Mouse (Mus musculus) CD4-positive, CD25-positive, alpha-beta regulatory T cell, adult 4 months (primary cell): ENCODE results near the gene Vmn2r24. TPM values are rescaled to one million over a fixed set of nuclear protein-coding genes. Genes with fewer than 3 reads are reported as not detected.
"Not testable (repeated sequence)": the region's sequence is repeated elsewhere in the genome, so short reads cannot be mapped to it uniquely, and the experiment has no call there.

Experiments
- ATAC-seq: one replicate; pipeline ENCODE4 v1.8.0; 2017
- polyA plus RNA-seq, 2 experiments: library from polyadenylated mRNA; unstranded; fragments of 100-300 nt; shearing (Covaris generic); gene quantifications; one replicate each; pipeline ENCODE4 v1.2.1; 2017

The Vmn2r24 gene
- polyA plus RNA-seq, result under 1 TPM in 1 of 2 experiments, not detected in 1; 0.05 TPM

- no peak for ATAC-seq
Observed at GRCm38 (mm10) chr6:123778579-123778978, at the start of gene Vmn2r24. Vmn2r24 (plus strand) TSS chr6:123778879.

GRCm38 (mm10) chr6:123770031-123770430 lies 8.6 kb upstream of the Vmn2r24 start:
- ATAC-seq, result no peak

DNA sequence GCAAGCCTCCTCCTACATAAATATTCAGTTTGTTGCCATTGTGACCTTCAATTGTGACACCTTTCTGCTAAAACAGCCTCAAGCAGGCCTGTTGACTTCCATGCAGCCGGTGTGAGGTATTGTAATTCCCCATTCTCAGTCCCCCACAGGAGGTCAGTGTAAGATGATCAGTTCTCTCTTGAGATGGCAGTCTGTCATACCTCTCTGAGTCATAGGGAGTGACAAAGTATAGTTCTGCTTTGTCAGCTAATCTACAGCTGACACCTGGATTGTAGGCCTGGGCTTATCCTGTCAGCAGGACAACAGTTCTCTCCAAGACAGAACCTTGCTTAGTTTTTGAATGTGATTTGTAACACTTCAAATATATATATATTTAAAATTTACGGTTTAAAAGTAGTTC lies 6.2 kb downstream of the Vmn2r24 start:
- no peak for ATAC-seq

- ATAC-seq, result no peak
Observed at GRCm38 (mm10) chr6:123793746-123794145, 15.1 kb downstream of the Vmn2r24 start.

DNA sequence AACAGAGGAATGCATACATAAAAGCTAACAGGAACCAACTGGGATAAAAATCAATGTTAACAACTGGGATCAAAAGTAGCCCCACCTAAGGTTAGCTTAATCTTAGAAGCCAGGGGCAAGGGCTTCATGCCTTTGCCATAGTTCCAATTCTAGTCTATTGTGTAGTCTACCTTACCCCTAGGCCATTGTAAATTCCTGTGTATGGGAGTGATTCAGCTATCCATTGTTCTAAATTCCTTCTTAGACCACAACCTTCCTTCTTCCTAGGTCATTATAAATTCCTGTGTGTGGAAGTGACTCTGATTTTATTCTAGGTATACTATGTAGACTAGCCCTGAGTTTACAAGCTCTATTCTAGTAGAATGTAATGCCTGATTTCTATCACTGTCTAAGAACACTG lies 31.6 kb downstream of the Vmn2r24 start:
- not testable (repeated sequence) for ATAC-seq

GRCm38 (mm10) chr6:123819951-123820350 lies 41.3 kb downstream of the Vmn2r24 start:
- no peak for ATAC-seq

DNA sequence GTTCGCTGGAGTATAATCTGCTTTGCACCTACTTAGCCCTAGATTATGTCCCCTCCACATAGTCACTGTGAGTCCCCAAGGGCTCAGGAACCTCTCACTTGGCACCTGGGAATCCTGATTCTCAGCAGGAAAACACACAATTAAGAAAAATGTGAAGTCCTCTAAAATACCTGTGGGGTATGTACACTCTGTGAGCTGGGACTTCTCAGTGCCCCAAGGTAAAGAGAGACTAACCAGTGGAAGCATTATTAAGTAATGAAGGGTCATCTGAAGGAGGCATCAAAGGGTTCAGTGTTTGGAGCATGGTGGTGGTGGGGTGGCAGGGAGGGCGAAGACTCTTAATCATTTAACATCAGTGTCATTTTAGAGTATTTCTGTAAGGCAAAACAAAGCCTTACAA lies 74.7 kb downstream of the Vmn2r24 start, which contains the start of gene Vmn2r25:
Vmn2r25 (minus strand) TSS at position 101 of the 400 bp plus-strand sequence.
- ATAC-seq, result not testable (repeated sequence)

Other genes starting within 250 kb of the Vmn2r24 start
- gene Vmn2r21, start 245.5 kb upstream of the Vmn2r24 start, polyA plus RNA-seq, result not detected
- gene Vmn2r22, start 128.2 kb upstream of the Vmn2r24 start, polyA plus RNA-seq, result not detected
- not detected for gene Vmn2r23, start 76.2 kb upstream of the Vmn2r24 start, polyA plus RNA-seq
- not detected for gene Vmn2r25, start 74.6 kb downstream of the Vmn2r24 start, polyA plus RNA-seq
- gene Vmn2r26, start 245.7 kb downstream of the Vmn2r24 start, polyA plus RNA-seq, result under 1 TPM in 1 of 2 experiments, not detected in 1; 0.08 TPM